Mouse (Mus musculus): ENCODE data around the gene Chp2. TPM values are rescaled to one million over a fixed set of nuclear protein-coding genes. Genes with fewer than 3 reads are reported as not detected.

The Chp2 gene
- polyA plus RNA-seq, 1 experiment, result not detected

DNA sequence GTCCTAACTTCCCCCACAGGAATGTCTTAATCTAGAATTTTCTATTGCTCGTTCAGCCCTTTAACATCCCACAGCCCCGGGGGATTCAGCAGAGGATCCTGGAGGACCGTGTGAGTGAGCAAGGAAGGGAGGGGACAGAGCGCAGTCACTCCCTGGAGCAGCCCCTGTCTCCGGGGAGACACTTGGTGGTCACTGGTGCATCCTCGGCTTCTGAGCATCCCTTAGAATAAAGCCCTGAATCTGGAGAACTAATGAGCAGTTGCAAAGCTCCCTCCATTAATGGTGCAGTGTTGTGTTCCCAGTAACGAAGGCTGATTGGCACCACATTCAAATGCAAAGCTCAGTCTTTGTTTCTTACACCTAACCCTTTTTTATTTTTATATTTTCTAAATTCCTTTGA, 24.9 kb downstream of the Chp2 start:
- peaks cover 8% of the 10 kb centered on the region for H3K27me3 ChIP-seq (ENCODE audit: control insufficient read depth, insufficient read depth, insufficient read length)
- no peaks in the 10 kb centered on the region for H3K36me3 ChIP-seq (ENCODE audit: control insufficient read depth, insufficient read depth)
- TF ChIP-seq USF1 (IDR thresholded peaks at IDR 0.05; ENCODE audit: low read depth) (no peak), REST (IDR thresholded peaks at IDR 0.05; ENCODE audit: insufficient read depth, insufficient read length) (no peak), MYOG (IDR thresholded peaks at IDR 0.05; ENCODE audit: control insufficient read depth in 1 of 3, insufficient read depth in 1 of 3, insufficient read length in 2 of 3, low read depth in 2 of 3) (no peak), POLR2A (IDR thresholded peaks at IDR 0.05; ENCODE audit: insufficient read length, low read depth) (no peak), E2F4 (IDR thresholded peaks at IDR 0.05; ENCODE audit: insufficient read depth) (no peak), TCF3 (IDR thresholded peaks at IDR 0.05; ENCODE audit: insufficient read length, low read depth) (no peak), CEBPB (IDR thresholded peaks at IDR 0.05; ENCODE audit: insufficient read depth, poor library complexity, severe bottlenecking) (no peak), MYOD1 (IDR thresholded peaks at IDR 0.05; ENCODE audit: control insufficient read depth in 1 of 3, insufficient read length in 2 of 3, low read depth in 2 of 3) (no peak)
- no peak overlapping the region for H3K4me2 ChIP-seq (ENCODE audit: low read depth)
- H3K4me3 ChIP-seq, result no peak overlapping the region
- no peak overlapping the region for H3ac ChIP-seq (ENCODE audit: control insufficient read depth, insufficient read length)
- H3K79me2 ChIP-seq (ENCODE audit: control insufficient read depth, insufficient read depth), result no peaks in the 10 kb centered on the region

DNA sequence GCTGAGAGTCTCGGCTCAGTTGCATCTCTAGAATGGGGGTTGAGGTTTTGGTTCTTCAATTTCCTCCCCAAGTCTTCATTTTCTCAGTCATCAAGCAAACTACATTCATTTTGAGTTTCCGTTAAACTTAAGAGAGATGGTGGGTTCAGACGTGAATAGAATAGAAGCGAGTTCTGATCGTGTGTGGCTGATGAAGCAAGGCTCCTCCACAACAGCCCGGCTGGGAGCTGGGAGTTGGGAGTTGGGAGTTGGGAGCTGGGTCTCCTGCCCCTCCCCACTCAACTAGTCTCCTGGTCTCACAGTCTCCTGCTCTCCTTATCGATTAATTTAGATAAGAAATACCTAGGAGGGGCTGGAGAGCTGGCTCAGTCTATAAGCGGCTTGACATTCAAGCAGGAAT, 25.3 kb downstream of the Chp2 start:
- Histone ChIP-seq H3K79me2 (ENCODE audit: control insufficient read depth, insufficient read depth) (no peaks in the 10 kb centered on the region), H3K4me3 (no peak overlapping the region), H3K36me3 (ENCODE audit: control insufficient read depth, insufficient read depth) (no peaks in the 10 kb centered on the region), H3K4me2 (ENCODE audit: low read depth) (no peak overlapping the region), H3ac (ENCODE audit: control insufficient read depth, insufficient read length) (no peak overlapping the region), H3K27me3 (ENCODE audit: control insufficient read depth, insufficient read depth, insufficient read length) (peaks cover 8% of the 10 kb centered on the region)
- TF ChIP-seq TCF12 (IDR thresholded peaks at IDR 0.05; ENCODE audit: insufficient read depth, poor library complexity, severe bottlenecking), result no peak
- TF ChIP-seq POLR2AphosphoS2 (IDR thresholded peaks at IDR 0.05; ENCODE audit: insufficient read length, low read depth), result no peak
- no peak for TF ChIP-seq TCF3 (IDR thresholded peaks at IDR 0.05; ENCODE audit: insufficient read length, low read depth)
- no peak for TF ChIP-seq E2F4 (IDR thresholded peaks at IDR 0.05; ENCODE audit: insufficient read depth)

DNA sequence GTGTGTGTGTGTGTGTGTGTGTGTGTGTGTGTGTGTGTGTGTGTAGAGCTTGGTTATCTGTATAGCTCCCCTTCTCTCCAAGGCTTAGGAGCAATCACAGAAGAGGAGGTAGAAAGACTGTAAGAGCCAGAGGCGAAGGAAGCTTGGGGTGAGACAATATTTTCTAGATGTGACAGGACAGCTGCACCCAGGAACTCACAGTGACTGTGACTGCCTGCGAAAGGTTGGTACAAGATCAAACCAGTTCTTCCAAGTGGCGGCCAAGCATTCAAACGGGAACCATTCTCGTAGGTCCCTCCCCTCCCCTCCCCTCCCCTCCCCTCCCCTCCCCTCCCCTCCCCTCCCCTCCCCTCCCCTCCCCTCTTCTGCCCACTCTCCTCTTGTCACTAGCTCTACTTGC, 26.7 kb downstream of the Chp2 start:
- H3K4me2 ChIP-seq (ENCODE audit: low read depth), result no peak overlapping the region
- no peaks in the 10 kb centered on the region for H3K79me2 ChIP-seq (ENCODE audit: control insufficient read depth, insufficient read depth)
- peaks cover 8% of the 10 kb centered on the region for H3K27me3 ChIP-seq (ENCODE audit: control insufficient read depth, insufficient read depth, insufficient read length)
- TF ChIP-seq E2F4 (IDR thresholded peaks at IDR 0.05; ENCODE audit: insufficient read depth) (no peak), USF1 (IDR thresholded peaks at IDR 0.05; ENCODE audit: low read depth) (no peak), POLR2AphosphoS2 (IDR thresholded peaks at IDR 0.05; ENCODE audit: insufficient read length, low read depth) (no peak), MYOD1 (IDR thresholded peaks at IDR 0.05; ENCODE audit: control insufficient read depth in 1 of 3, insufficient read length in 2 of 3, low read depth in 2 of 3) (peak in 1 of 3 experiments; percentile 8), TCF3 (IDR thresholded peaks at IDR 0.05; ENCODE audit: insufficient read length, low read depth) (no peak), REST (IDR thresholded peaks at IDR 0.05; ENCODE audit: insufficient read depth, insufficient read length) (no peak), TCF12 (IDR thresholded peaks at IDR 0.05; ENCODE audit: insufficient read depth, poor library complexity, severe bottlenecking) (no peak)
- H3K36me3 ChIP-seq (ENCODE audit: control insufficient read depth, insufficient read depth), result no peaks in the 10 kb centered on the region
- H3ac ChIP-seq (ENCODE audit: control insufficient read depth, insufficient read length), result no peak overlapping the region
- H3K4me3 ChIP-seq, result no peak overlapping the region

DNA sequence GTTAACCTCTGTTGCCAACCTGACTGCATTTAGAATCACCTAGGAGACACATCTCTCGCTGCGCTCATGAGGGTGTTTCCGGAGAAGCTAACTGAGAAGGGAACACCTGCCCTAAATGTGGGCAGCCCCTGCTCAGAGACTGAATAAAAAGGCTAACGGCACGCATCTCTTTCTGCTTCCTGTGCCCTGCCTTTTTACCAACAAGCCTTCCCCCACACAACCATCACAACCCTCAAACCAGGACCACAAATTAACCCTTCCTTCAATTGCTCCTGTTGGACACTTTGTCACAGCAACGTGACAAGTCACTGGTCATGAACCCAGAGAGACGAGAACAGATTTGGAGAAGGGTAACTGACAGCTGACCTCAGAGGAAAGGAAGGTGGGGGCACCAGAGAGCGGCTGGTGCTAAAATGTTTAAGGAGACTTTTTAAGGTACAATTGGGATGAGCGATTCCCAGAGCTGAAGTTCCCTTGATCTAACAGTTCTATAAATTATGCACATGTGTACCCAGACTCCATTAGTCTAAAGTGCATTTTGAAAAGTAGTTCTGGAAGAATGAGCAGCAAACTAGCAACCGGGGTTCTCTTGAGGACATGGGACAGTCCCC, 28.1 kb downstream of the Chp2 start:
- no peak overlapping the region for H3K4me3 ChIP-seq
- H3K4me2 ChIP-seq (ENCODE audit: low read depth), result no peak overlapping the region
- H3K36me3 ChIP-seq (ENCODE audit: control insufficient read depth, insufficient read depth), result no peaks in the 10 kb centered on the region
- TF ChIP-seq POLR2A (IDR thresholded peaks at IDR 0.05; ENCODE audit: insufficient read length, low read depth), result no peak
- no peak for TF ChIP-seq SRF (IDR thresholded peaks at IDR 0.05; ENCODE audit: control insufficient read depth, insufficient read length, low read depth)
- TF ChIP-seq MYOG (IDR thresholded peaks at IDR 0.05; ENCODE audit: control insufficient read depth in 1 of 3, insufficient read depth in 1 of 3, insufficient read length in 2 of 3, low read depth in 2 of 3), result no peak
- TF ChIP-seq TCF3 (IDR thresholded peaks at IDR 0.05; ENCODE audit: insufficient read length, low read depth), result no peak
- TF ChIP-seq E2F4 (IDR thresholded peaks at IDR 0.05; ENCODE audit: insufficient read depth), result no peak
- no peak for TF ChIP-seq REST (IDR thresholded peaks at IDR 0.05; ENCODE audit: insufficient read depth, insufficient read length)
- TF ChIP-seq MAX (IDR thresholded peaks at IDR 0.05; ENCODE audit: low read depth), result no peak
- no peak overlapping the region for H3ac ChIP-seq (ENCODE audit: control insufficient read depth, insufficient read length)
- H3K27me3 ChIP-seq (ENCODE audit: control insufficient read depth, insufficient read depth, insufficient read length), result peaks cover 8% of the 10 kb centered on the region
- no peaks in the 10 kb centered on the region for H3K79me2 ChIP-seq (ENCODE audit: control insufficient read depth, insufficient read depth)

DNA sequence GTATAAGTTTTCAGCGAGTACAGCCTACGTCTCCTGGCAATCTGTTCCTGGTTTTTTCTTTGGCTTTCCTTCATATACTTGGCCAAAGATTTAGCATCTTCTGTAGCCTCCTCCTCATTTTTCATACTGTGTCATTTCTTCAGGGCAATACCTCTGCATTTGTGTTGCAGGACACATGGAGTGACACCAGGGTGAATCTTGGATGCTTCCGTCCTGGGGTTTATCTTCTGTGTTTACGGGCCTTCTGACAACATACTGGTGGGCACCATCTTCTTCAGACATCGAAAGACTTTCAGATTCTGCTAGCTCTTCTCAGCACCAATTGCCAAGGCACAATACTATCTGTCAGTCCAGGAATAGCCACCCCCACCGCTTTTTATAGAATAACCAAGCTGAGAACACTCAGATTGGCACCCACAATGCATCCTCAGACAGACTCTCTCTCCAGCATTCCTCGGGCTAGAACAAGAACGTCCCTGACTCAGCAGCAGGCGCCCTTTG, 30.1 kb downstream of the Chp2 start:
- no peak for TF ChIP-seq USF1 (IDR thresholded peaks at IDR 0.05; ENCODE audit: low read depth)
- no peak for TF ChIP-seq TCF12 (IDR thresholded peaks at IDR 0.05; ENCODE audit: insufficient read depth, poor library complexity, severe bottlenecking)
- TF ChIP-seq POLR2AphosphoS2 (IDR thresholded peaks at IDR 0.05; ENCODE audit: insufficient read length, low read depth), result no peak
- TF ChIP-seq MAX (IDR thresholded peaks at IDR 0.05; ENCODE audit: low read depth), result no peak
- no peak for TF ChIP-seq REST (IDR thresholded peaks at IDR 0.05; ENCODE audit: insufficient read depth, insufficient read length)
- TF ChIP-seq E2F4 (IDR thresholded peaks at IDR 0.05; ENCODE audit: insufficient read depth), result no peak
- TF ChIP-seq POLR2A (IDR thresholded peaks at IDR 0.05; ENCODE audit: insufficient read length, low read depth), result no peak
- no peak for TF ChIP-seq CEBPB (IDR thresholded peaks at IDR 0.05; ENCODE audit: insufficient read depth, poor library complexity, severe bottlenecking)
- TF ChIP-seq MYOG (IDR thresholded peaks at IDR 0.05; ENCODE audit: control insufficient read depth in 1 of 3, insufficient read depth in 1 of 3, insufficient read length in 2 of 3, low read depth in 2 of 3), result no peak
- TF ChIP-seq MYOD1 (IDR thresholded peaks at IDR 0.05; ENCODE audit: control insufficient read depth in 1 of 3, insufficient read length in 2 of 3, low read depth in 2 of 3), result no peak
- no peak for TF ChIP-seq SRF (IDR thresholded peaks at IDR 0.05; ENCODE audit: control insufficient read depth, insufficient read length, low read depth)
- no peak for TF ChIP-seq TCF3 (IDR thresholded peaks at IDR 0.05; ENCODE audit: insufficient read length, low read depth)
- Histone ChIP-seq H3K4me2 (ENCODE audit: low read depth) (no peak overlapping the region), H3K79me2 (ENCODE audit: control insufficient read depth, insufficient read depth) (no peaks in the 10 kb centered on the region), H3ac (ENCODE audit: control insufficient read depth, insufficient read length) (no peak overlapping the region), H3K36me3 (ENCODE audit: control insufficient read depth, insufficient read depth) (no peaks in the 10 kb centered on the region), H3K4me3 (no peak overlapping the region), H3K27me3 (ENCODE audit: control insufficient read depth, insufficient read depth, insufficient read length) (peaks cover 8% of the 10 kb centered on the region)
